Mouse (Mus musculus): ENCODE measurements around the gene Sgk2. TPM values are rescaled to one million over a fixed set of nuclear protein-coding genes. Genes with fewer than 3 reads are reported as not detected.

Sgk2 gene
- polyA plus RNA-seq, 1 experiment from 2014 or later = not detected

Other genes starting within 250 kb of the Sgk2 start
- 279 and 285 TPM in 2 replicates for gene Srsf6, start 55.8 kb upstream of the Sgk2 start, polyA plus RNA-seq (2016; fragmentation: Nextera tagmentation; extraction: Ambion mirVana)
- gene L3mbtl1, start 43.9 kb upstream of the Sgk2 start, polyA plus RNA-seq (2016; fragmentation: Nextera tagmentation; extraction: Ambion mirVana) = 0.06 and 0.19 TPM in 2 replicates
- gene Ift52, start 30.0 kb downstream of the Sgk2 start, polyA plus RNA-seq (2016; fragmentation: Nextera tagmentation; extraction: Ambion mirVana) = 50.5 and 51.9 TPM in 2 replicates
- 49.8 and 54.4 TPM in 2 replicates for gene Mybl2, start 67.4 kb downstream of the Sgk2 start, polyA plus RNA-seq (2016; fragmentation: Nextera tagmentation; extraction: Ambion mirVana)
- gene Gtsf1l, start 100.5 kb downstream of the Sgk2 start, polyA plus RNA-seq (2016; fragmentation: Nextera tagmentation; extraction: Ambion mirVana) = 0.19 TPM in 1 of 2 replicates, not detected in the other
- gene Tox2, start 215.8 kb downstream of the Sgk2 start, polyA plus RNA-seq (2016; fragmentation: Nextera tagmentation; extraction: Ambion mirVana) = 16.3 and 17.8 TPM in 2 replicates